Mouse (Mus musculus) G1E (cell line): ENCODE measurements around the gene Il4i1.

Experiments
- CTCF ChIP-seq: IDR thresholded peaks from 2 replicates; pipeline ENCODE4 v1.5.1; 2012; ENCODE audit warnings: low read depth, low read length, inconsistent platforms, mixed read lengths
- POLR2AphosphoS5 ChIP-seq: IDR thresholded peaks from 2 replicates; pipeline ENCODE4 v1.6.1; 2012; ENCODE audit warnings: low read depth, low read length, inconsistent platforms; ENCODE audit not compliant: insufficient replicate concordance
- TAL1 ChIP-seq: conservative IDR thresholded peaks from 2 replicates; pipeline ENCODE4 v1.6.1; 2012; ENCODE audit warnings: low read depth, low read length, inconsistent platforms, mixed read lengths

DNA sequence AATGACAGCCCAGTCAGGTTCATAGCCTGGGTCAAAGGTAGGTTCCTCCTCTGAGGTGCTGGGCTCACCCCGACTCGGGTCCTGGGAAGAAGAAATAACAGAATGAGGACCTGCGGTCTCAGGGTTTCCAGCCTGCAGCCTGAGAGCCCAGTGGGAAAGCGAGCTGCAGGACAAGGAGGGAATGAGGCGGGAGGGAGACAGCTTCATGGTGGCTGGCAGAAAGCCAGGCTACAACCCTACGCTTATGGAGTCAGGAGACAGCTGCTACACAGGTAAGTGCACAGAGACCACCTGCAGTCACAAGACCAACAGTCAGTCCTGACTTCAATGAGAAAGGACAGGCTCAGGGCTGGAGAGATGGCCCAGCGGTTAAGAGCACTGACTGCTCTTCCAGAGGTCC, 30.6 kb downstream of the Il4i1 start:
- TF ChIP-seq CTCF (no peak), TAL1 (no peak), POLR2AphosphoS5 (no peak)
